Mouse (Mus musculus) ES-Bruce4 (cell line): Measurements from ENCODE around the gene Vmn1r19.

Experiments
- CTCF ChIP-seq: IDR thresholded peaks from one replicate; pipeline ENCODE4 v1.8.1; 2011; ENCODE audit warnings: low read depth, low read length
- POLR2A ChIP-seq: IDR thresholded peaks from one replicate; pipeline ENCODE4 v1.8.1; 2011; ENCODE audit warnings: low read length; ENCODE audit not compliant: insufficient read depth

DNA sequence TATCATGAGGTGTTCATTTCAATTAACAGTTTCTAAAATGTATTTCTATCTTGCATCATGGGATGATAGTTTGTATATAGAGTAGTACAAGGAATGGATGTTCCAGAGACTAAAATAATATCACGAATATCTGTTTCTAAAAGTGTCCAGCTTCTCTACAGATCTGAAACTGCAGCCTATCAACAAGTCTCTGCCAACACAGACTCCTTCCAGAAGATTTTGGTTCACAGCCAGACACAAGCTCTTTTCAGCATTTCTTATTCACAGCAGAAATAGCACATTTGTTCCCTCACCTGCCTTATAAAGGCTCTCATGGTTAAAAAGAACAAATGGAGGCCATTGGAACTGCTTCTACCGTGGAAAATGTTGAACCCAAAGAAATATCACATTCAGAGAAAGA, 46.7 kb upstream of the Vmn1r19 start:
- no peak for TF ChIP-seq POLR2A
- no peak for TF ChIP-seq CTCF
